9 mouse cellular contexts compared by ENCODE assay signal in the genomic region with DNA sequence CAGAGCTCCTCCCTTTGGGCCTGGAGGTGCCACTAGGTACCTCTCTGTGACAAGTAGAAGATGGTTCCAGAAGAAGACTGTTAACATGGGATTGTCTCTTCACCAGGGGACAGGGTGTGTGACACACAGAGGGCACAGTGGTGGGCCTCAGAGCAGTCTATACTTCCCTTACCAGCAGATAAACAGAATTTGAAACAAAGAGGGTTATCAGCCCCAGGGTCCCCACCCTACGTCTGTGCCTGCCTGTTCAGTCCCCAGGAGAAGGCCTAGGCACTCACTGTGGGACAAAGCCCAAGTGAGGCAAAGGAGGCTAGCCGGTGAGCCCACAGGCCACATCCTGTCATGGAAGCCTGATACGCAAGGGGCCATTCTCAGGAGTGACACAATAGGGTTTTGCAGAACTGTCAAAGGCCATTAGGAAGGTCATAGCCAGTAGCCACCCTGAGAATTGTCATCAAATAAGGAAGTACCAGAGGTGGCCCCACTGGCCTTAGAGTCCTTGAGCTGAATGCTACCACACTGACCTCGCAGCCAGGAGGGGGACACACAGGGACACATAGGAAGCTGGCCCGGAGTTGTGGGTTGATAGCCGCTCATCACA. TPM values are rescaled to one million over a fixed set of nuclear protein-coding genes. Genes with fewer than 3 reads are reported as not detected.
DNase-seq lines count a peak whose midpoint lies in the region; ATAC-seq and TF ChIP-seq lines count a peak whose summit lies in the region.
"Had no signal": no experiment of that assay in that cellular context is flagged by ENCODE, and none has a peak within 500 bp of the region (broad histone marks: within the 10 kb centered on the region; RNA-seq: fewer than 3 reads in every experiment).

A gene (plus strand): TSS at position 480 of the 601 bp plus-strand sequence.

- no peaks in the 10 kb centered on the region for H3K9me3 ChIP-seq in kidney, embryonic 14.5 days (ENCODE audit: control insufficient read depth, low read length)
- no peaks in the 10 kb centered on the region for H3K9me3 ChIP-seq in hindbrain, embryonic 14.5 days (ENCODE audit: control insufficient read depth, low read length)

- no peak within 1 kb of the TSS for H3K4me3 ChIP-seq in kidney, embryonic 14.5 days (ENCODE audit: low read length)
- H3K4me3 ChIP-seq in hindbrain, embryonic 14.5 days (replicated peaks; ENCODE audit: low read length), result no peak within 1 kb of the TSS
- no peak within 1 kb of the TSS for H3K4me3 ChIP-seq in cerebellum, adult 2 months (replicated peaks; ENCODE audit: insufficient read depth, low read depth, low read length)

- no peak for ATAC-seq in kidney, embryonic 14.5 days (ENCODE audit: low FRiP score, low TSS enrichment)
- ATAC-seq in common myeloid progenitor, adult 5-6 weeks (replicated peaks; ENCODE audit: low read depth, poor library complexity, severe bottlenecking), result peak; percentile 50
- ATAC-seq in hindbrain, embryonic 14.5 days (ENCODE audit: low FRiP score), result no peak
- peak; percentile 57 for ATAC-seq in megakaryocyte progenitor cell, adult 5-6 weeks (replicated peaks; ENCODE audit: poor library complexity)

- no peak for DNase-seq in kidney, postnatal 25 days
- DNase-seq in hindbrain, embryonic 14.5 days (ENCODE audit: low spot score), result no peak
- no peak for DNase-seq in cerebellum, adult 2 months
- no peak for DNase-seq in urinary bladder, postnatal 25 days (ENCODE audit: low spot score)
- no peak for DNase-seq in adrenal gland, postnatal 14 days
- DNase-seq: adrenal gland, postnatal 10 days had no signal

- no peak for TF ChIP-seq CTCF in cerebellum, adult 2 months (IDR thresholded peaks at IDR 0.05; ENCODE audit: borderline replicate concordance, insufficient read depth, low read depth, low read length)

- H3K36me3 ChIP-seq in kidney, embryonic 14.5 days (ENCODE audit: control insufficient read depth, insufficient read depth, low read length), result no peaks in the 10 kb centered on the region
- no peaks in the 10 kb centered on the region for H3K36me3 ChIP-seq in hindbrain, embryonic 14.5 days (replicated peaks; ENCODE audit: control insufficient read depth, insufficient read depth)

- no peak within 1 kb of the TSS for H3K4me2 ChIP-seq in kidney, embryonic 14.5 days (replicated peaks; ENCODE audit: low read depth, low read length)
- no peak within 1 kb of the TSS for H3K4me2 ChIP-seq in hindbrain, embryonic 14.5 days (replicated peaks)

- H3K27ac ChIP-seq in kidney, embryonic 14.5 days (ENCODE audit: low read depth, low read length), result peak within 1 kb of the TSS; percentile 4; the same call in 1 of the 2 replicates
- H3K27ac ChIP-seq in hindbrain, embryonic 14.5 days, result 0 out of 2 replicates have a peak within 1 kb of the TSS, but pooled peaks have one; percentile 38
- H3K27ac ChIP-seq in cerebellum, adult 2 months (ENCODE audit: insufficient read depth, low read length), result no peak within 1 kb of the TSS

- H3K9ac ChIP-seq in kidney, embryonic 14.5 days (ENCODE audit: low read depth, low read length), result no peak within 1 kb of the TSS
- H3K9ac ChIP-seq in hindbrain, embryonic 14.5 days, result no peak within 1 kb of the TSS

- TF ChIP-seq POLR2A in cerebellum, adult 2 months (IDR thresholded peaks at IDR 0.05; ENCODE audit: borderline replicate concordance, insufficient read depth, low read length), result no peak

- 86% methylated on average over 6 of the region's 6 CpGs for WGBS in kidney, embryonic 14.5 days
- 81% methylated on average over 6 of the region's 6 CpGs for WGBS in hindbrain, embryonic 14.5 days
- WGBS in cerebellum, adult 2 months, result 92% methylated on average over 6 of the region's 6 CpGs

- peaks cover 20% of the 10 kb centered on the region; the same call in 1 of the 2 replicates for H3K4me1 ChIP-seq in kidney, embryonic 14.5 days (ENCODE audit: control insufficient read depth, insufficient read depth, low read length)
- no peaks in the 10 kb centered on the region; the same call in 1 of the 2 replicates for H3K4me1 ChIP-seq in hindbrain, embryonic 14.5 days (replicated peaks; ENCODE audit: control insufficient read depth, insufficient read depth, low read length)
- peaks cover 29% of the 10 kb centered on the region for H3K4me1 ChIP-seq in cerebellum, adult 2 months (ENCODE audit: control insufficient read depth, insufficient read depth, low read length)

- no peaks in the 10 kb centered on the region for H3K27me3 ChIP-seq in kidney, embryonic 14.5 days (ENCODE audit: control insufficient read depth, insufficient read depth, low read length)
- H3K27me3 ChIP-seq in hindbrain, embryonic 14.5 days (ENCODE audit: control insufficient read depth, insufficient read depth, low read length), result no peaks in the 10 kb centered on the region
- H3K27me3 ChIP-seq in cerebellum, adult 2 months (ENCODE audit: control insufficient read depth, insufficient read depth, low read length), result no peaks in the 10 kb centered on the region

RNA-seq across cellular contexts. Expression of the gene that starts here (rescaled TPM):
- 0.47 and 0.77 TPM in 2 replicates for polyA plus RNA-seq in kidney, embryonic 14.5 days (2014; fragmentation: Nextera tagmentation; extraction: Ambion mirVana)
- 0.53 and 1.6 TPM in 2 replicates for total RNA-seq in common myeloid progenitor, adult 5-6 weeks (2017)
- polyA plus RNA-seq in hindbrain, embryonic 14.5 days (2014; fragmentation: Nextera tagmentation; extraction: Ambion mirVana), result 0.26 and 0.32 TPM in 2 replicates
- total RNA-seq in megakaryocyte progenitor cell, adult 5-6 weeks (2015), result 1.8 and 2.3 TPM in 2 replicates
- total RNA-seq in megakaryocyte progenitor cell, adult 5-6 weeks (2017), result 1.3 and 2.1 TPM in 2 replicates
- polyA plus RNA-seq in cerebellum, adult 2 months (2012; rRNA removed), result 0.21 and 0.25 TPM in 2 replicates
- 0.30 TPM in 2 replicates for total RNA-seq in adrenal gland, postnatal 14 days (2021)

Comparison
In these comparisons a context has a peak if more than half of its experiments do, and no peak if none do; other contexts are left out.
1. ATAC-seq: peak in common myeloid progenitor, adult 5-6 weeks (single experiment) and megakaryocyte progenitor cell, adult 5-6 weeks (single experiment); none in kidney, embryonic 14.5 days (single experiment) and hindbrain, embryonic 14.5 days (single experiment).